Mouse (Mus musculus): ENCODE data around the gene Gmip. TPM values are rescaled to one million over a fixed set of nuclear protein-coding genes. Genes with fewer than 3 reads are reported as not detected.

The Gmip gene
- total and polyA plus RNA-seq, 3 experiments = 4.6 to 10.9 (median 4.8) TPM

GRCm38 (mm10) chr8:69864180-69864579 is 55.7 kb downstream of the Gmip start:
- no peak overlapping the region for H3K4me3 ChIP-seq
- TF ChIP-seq EP300 (IDR thresholded peaks at IDR 0.05; ENCODE audit: insufficient read depth, low read depth, low read length) (no peak), POLR2A (IDR thresholded peaks at IDR 0.05; ENCODE audit: insufficient read depth, low read depth, low read length) (no peak), CTCF (IDR thresholded peaks at IDR 0.05) (no peak)
- no peak for DNase-seq
- H3K27ac ChIP-seq = no peak overlapping the region
- intact Hi-C loops (cut with DNase I) = no loop called here
- no peaks in the 10 kb centered on the region for H3K27me3 ChIP-seq (ENCODE audit: control insufficient read depth, insufficient read depth, low read length)
- no peaks in the 10 kb centered on the region for H3K36me3 ChIP-seq (ENCODE audit: control insufficient read depth, insufficient read depth, low read length)
- peaks cover 2% of the 10 kb centered on the region; the same call in 1 of the 2 replicates for H3K4me1 ChIP-seq (ENCODE audit: control insufficient read depth, insufficient read depth, low read length)
- H3K9ac ChIP-seq (ENCODE audit: low read depth, low read length) = no peak overlapping the region
- WGBS = 60% methylated on average over 5 of the region's 5 CpGs
- H3K79me2 ChIP-seq (replicated peaks; ENCODE audit: control insufficient read depth, insufficient read depth, low read length) = no peaks in the 10 kb centered on the region

GRCm38 (mm10) chr8:69867696-69868326 is 59.3 kb downstream of the Gmip start:
- DNase-seq = no peak
- Histone ChIP-seq H3K4me1 (ENCODE audit: control insufficient read depth, insufficient read depth, low read length) (peaks cover 2% of the 10 kb centered on the region; the same call in 1 of the 2 replicates), H3K36me3 (ENCODE audit: control insufficient read depth, insufficient read depth, low read length) (no peaks in the 10 kb centered on the region), H3K9ac (ENCODE audit: low read depth, low read length) (no peak overlapping the region), H3K27me3 (ENCODE audit: control insufficient read depth, insufficient read depth, low read length) (no peaks in the 10 kb centered on the region), H3K4me3 (no peak overlapping the region), H3K79me2 (replicated peaks; ENCODE audit: control insufficient read depth, insufficient read depth, low read length) (no peaks in the 10 kb centered on the region), H3K27ac (no peak overlapping the region)
- TF ChIP-seq EP300 (IDR thresholded peaks at IDR 0.05; ENCODE audit: insufficient read depth, low read depth, low read length) = no peak
- no peak for TF ChIP-seq CTCF (IDR thresholded peaks at IDR 0.05)
- TF ChIP-seq POLR2A (IDR thresholded peaks at IDR 0.05; ENCODE audit: insufficient read depth, low read depth, low read length) = no peak
- intact Hi-C loops (cut with DNase I) = no loop called here
- WGBS = 67% methylated on average over 5 of the region's 5 CpGs

- intact Hi-C loops (cut with DNase I) = no loop called here
- no peak for TF ChIP-seq CTCF (IDR thresholded peaks at IDR 0.05)
- TF ChIP-seq POLR2A (IDR thresholded peaks at IDR 0.05; ENCODE audit: insufficient read depth, low read depth, low read length) = no peak
- no peak for TF ChIP-seq EP300 (IDR thresholded peaks at IDR 0.05; ENCODE audit: insufficient read depth, low read depth, low read length)
- no peaks in the 10 kb centered on the region for H3K36me3 ChIP-seq (ENCODE audit: control insufficient read depth, insufficient read depth, low read length)
- H3K27ac ChIP-seq = no peak overlapping the region
- H3K4me1 ChIP-seq (ENCODE audit: control insufficient read depth, insufficient read depth, low read length) = peaks cover 2% of the 10 kb centered on the region; the same call in 1 of the 2 replicates
- H3K79me2 ChIP-seq (replicated peaks; ENCODE audit: control insufficient read depth, insufficient read depth, low read length) = no peaks in the 10 kb centered on the region
- 84% methylated on average over 11 of the region's 11 CpGs for WGBS
- no peak overlapping the region for H3K9ac ChIP-seq (ENCODE audit: low read depth, low read length)
- H3K27me3 ChIP-seq (ENCODE audit: control insufficient read depth, insufficient read depth, low read length) = no peaks in the 10 kb centered on the region
- no peak overlapping the region for H3K4me3 ChIP-seq
- no peak for DNase-seq
Observed at GRCm38 (mm10) chr8:69870003-69870765, 61.7 kb downstream of the Gmip start.

GRCm38 (mm10) chr8:69870907-69871306 is 62.4 kb downstream of the Gmip start:
- WGBS = 84% methylated on average over 6 of the region's 6 CpGs
- Histone ChIP-seq H3K4me1 (ENCODE audit: control insufficient read depth, insufficient read depth, low read length) (peaks cover 2% of the 10 kb centered on the region; the same call in 1 of the 2 replicates), H3K79me2 (replicated peaks; ENCODE audit: control insufficient read depth, insufficient read depth, low read length) (no peaks in the 10 kb centered on the region), H3K4me3 (no peak overlapping the region), H3K36me3 (ENCODE audit: control insufficient read depth, insufficient read depth, low read length) (no peaks in the 10 kb centered on the region), H3K27ac (no peak overlapping the region), H3K27me3 (ENCODE audit: control insufficient read depth, insufficient read depth, low read length) (no peaks in the 10 kb centered on the region), H3K9ac (ENCODE audit: low read depth, low read length) (no peak overlapping the region)
- no peak for DNase-seq
- intact Hi-C loops (cut with DNase I) = no loop called here
- TF ChIP-seq POLR2A (IDR thresholded peaks at IDR 0.05; ENCODE audit: insufficient read depth, low read depth, low read length) (no peak), EP300 (IDR thresholded peaks at IDR 0.05; ENCODE audit: insufficient read depth, low read depth, low read length) (no peak), CTCF (IDR thresholded peaks at IDR 0.05) (no peak)

Other genes starting within 250 kb of the Gmip start
- gene Zfp868, start 183.1 kb upstream of the Gmip start, total RNA-seq (2021) = 1 to 10 TPM; 5.5 to 7.3 TPM
- 2.2 and 7.5 TPM in 2 replicates for gene Zfp868, start 183.1 kb upstream of the Gmip start, polyA plus RNA-seq (2012; rRNA removed)
- gene Zfp964, start 154.2 kb upstream of the Gmip start, total RNA-seq (2021) = 1 to 10 TPM; 1.1 to 1.3 TPM
- 0.62 and 1.2 TPM in 2 replicates for gene Zfp964, start 154.2 kb upstream of the Gmip start, polyA plus RNA-seq (2012; rRNA removed)
- 10 to 100 TPM; 14.6 to 15.7 TPM for gene Zfp869, start 98.0 kb upstream of the Gmip start, total RNA-seq (2021)
- gene Zfp869, start 98.0 kb upstream of the Gmip start, polyA plus RNA-seq (2012; rRNA removed) = 3.0 and 6.1 TPM in 2 replicates
- 1 to 10 TPM; 2.5 to 2.7 TPM for gene Zfp963, start 58.7 kb upstream of the Gmip start, total RNA-seq (2021)
- 1.7 and 3.8 TPM in 2 replicates for gene Zfp963, start 58.7 kb upstream of the Gmip start, polyA plus RNA-seq (2012; rRNA removed)
- gene Gm20422, start 33.8 kb upstream of the Gmip start, total RNA-seq (2021) = 1 to 10 TPM in 1 of 2 experiments, under 1 TPM in 1; 0.47 to 2.1 TPM
- 0.64 TPM in 1 of 2 replicates, not detected in the other for gene Gm20422, start 33.8 kb upstream of the Gmip start, polyA plus RNA-seq (2012; rRNA removed)
- 10 to 100 TPM; 12.9 to 14.7 TPM for gene Atp13a1, start 17.5 kb upstream of the Gmip start, total RNA-seq (2021)
- 25.7 and 26.5 TPM in 2 replicates for gene Atp13a1, start 17.5 kb upstream of the Gmip start, polyA plus RNA-seq (2012; rRNA removed)
- 10 to 100 TPM; 15.6 to 16.1 TPM for gene Zfp866, start 17.5 kb upstream of the Gmip start, total RNA-seq (2021)
- 8.5 and 16.0 TPM in 2 replicates for gene Zfp866, start 17.5 kb upstream of the Gmip start, polyA plus RNA-seq (2012; rRNA removed)
- under 1 TPM; 0.18 to 0.25 TPM for gene Lpar2, start 13.8 kb downstream of the Gmip start, total RNA-seq (2021)
- gene Lpar2, start 13.8 kb downstream of the Gmip start, polyA plus RNA-seq (2012; rRNA removed) = 0.32 and 0.53 TPM in 2 replicates
- under 1 TPM; 0.23 to 0.37 TPM for gene Pbx4, start 23.8 kb downstream of the Gmip start, total RNA-seq (2021)
- 0.61 and 0.68 TPM in 2 replicates for gene Pbx4, start 23.8 kb downstream of the Gmip start, polyA plus RNA-seq (2012; rRNA removed)
- gene Cilp2, start 79.0 kb downstream of the Gmip start, total RNA-seq (2021) = 1 to 10 TPM; 1.5 to 1.9 TPM
- 11.2 and 16.8 TPM in 2 replicates for gene Cilp2, start 79.0 kb downstream of the Gmip start, polyA plus RNA-seq (2012; rRNA removed)
- gene Tssk6, start 93.5 kb downstream of the Gmip start, total RNA-seq (2021) = under 1 TPM; 0.16 to 0.23 TPM
- 0.23 and 0.49 TPM in 2 replicates for gene Tssk6, start 93.5 kb downstream of the Gmip start, polyA plus RNA-seq (2012; rRNA removed)
- 100 to 1,000 TPM; 417 to 492 TPM for gene Ndufa13, start 93.9 kb downstream of the Gmip start, total RNA-seq (2021)
- 443 and 488 TPM in 2 replicates for gene Ndufa13, start 93.9 kb downstream of the Gmip start, polyA plus RNA-seq (2012; rRNA removed)
- gene Yjefn3, start 94.0 kb downstream of the Gmip start, total RNA-seq (2021) = 10 to 100 TPM; 13.3 to 16.8 TPM
- gene Yjefn3, start 94.0 kb downstream of the Gmip start, polyA plus RNA-seq (2012; rRNA removed) = 11.5 and 14.2 TPM in 2 replicates
- gene Gatad2a, start 187.7 kb downstream of the Gmip start, total RNA-seq (2021) = 10 to 100 TPM; 36.4 TPM
- 23.7 and 24.7 TPM in 2 replicates for gene Gatad2a, start 187.7 kb downstream of the Gmip start, polyA plus RNA-seq (2012; rRNA removed)
- gene Mau2, start 234.1 kb downstream of the Gmip start, total RNA-seq (2021) = 10 to 100 TPM; 30.1 to 32.6 TPM
- 33.2 and 46.9 TPM in 2 replicates for gene Mau2, start 234.1 kb downstream of the Gmip start, polyA plus RNA-seq (2012; rRNA removed)
- 10 to 100 TPM; 15.8 to 19.6 TPM for gene Sugp1, start 234.1 kb downstream of the Gmip start, total RNA-seq (2021)
- 6.7 and 10.6 TPM in 2 replicates for gene Sugp1, start 234.1 kb downstream of the Gmip start, polyA plus RNA-seq (2012; rRNA removed)

All from heart, adult 2 months (tissue).